Mouse (Mus musculus): Measurements from ENCODE around the gene Asl. TPM values are rescaled to one million over a fixed set of nuclear protein-coding genes. Genes with fewer than 3 reads are reported as not detected.

The Asl gene
- polyA plus RNA-seq, 1 experiment from 2014 or later: 19.3 TPM

DNA sequence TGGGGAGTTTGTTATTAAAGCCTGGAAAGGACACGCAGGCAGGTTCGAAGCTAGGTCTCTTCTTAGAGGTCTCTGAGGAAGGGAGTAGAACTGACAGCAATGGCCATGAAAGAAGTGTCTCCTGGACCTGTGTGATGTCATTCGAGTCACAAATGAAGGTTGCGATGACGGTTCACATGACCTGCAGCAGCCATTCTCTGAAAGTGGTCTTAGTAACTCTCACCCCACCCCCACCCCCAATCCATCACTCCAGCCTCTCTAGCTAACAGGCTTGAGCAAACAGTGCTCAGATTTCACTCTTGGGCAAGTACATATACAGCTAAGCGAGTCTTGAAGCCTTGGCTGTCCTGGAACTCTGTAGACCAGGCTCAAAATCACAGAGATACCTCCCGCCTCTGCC, 25.8 kb downstream of the Asl start:
- peaks cover 8 to 13% of the 10 kb centered on the region in 2 experiments for H3K4me1 ChIP-seq (ENCODE audit: control insufficient read depth in 2 of 2, insufficient read depth in 2 of 2, low read length in 2 of 2)
- peak overlapping the region; percentile 89 for H3K4me2 ChIP-seq (ENCODE audit: low read length)
- 50% methylated on average over 7 of the region's 7 CpGs for WGBS
- H3K9me3 ChIP-seq (ENCODE audit: control insufficient read depth, low read length): peaks cover 11% of the 10 kb centered on the region; the same call in 1 of the 2 replicates
- H3K36me3 ChIP-seq (ENCODE audit: control insufficient read depth, insufficient read depth, low read length): 0 out of 2 replicates have a peak, but pooled peaks cover 5% of the 10 kb centered on the region
- peak overlapping the region; percentile 65 to 88 for H3K27ac ChIP-seq (replicated peaks in 1 of 2; ENCODE audit: control insufficient read depth in 1 of 2, insufficient read depth in 1 of 2, low read depth in 2 of 2, low read length in 2 of 2)
- H3K27me3 ChIP-seq (ENCODE audit: control insufficient read depth, insufficient read depth, low read length): no peaks in the 10 kb centered on the region
- no peak for ATAC-seq (ENCODE audit: insufficient number of reproducible peaks, insufficient read depth, low FRiP score, low read depth)
- peak overlapping the region; percentile 60 to 87; a peak in 3 of 4 replicates for H3K4me3 ChIP-seq (ENCODE audit: control insufficient read depth in 1 of 2, insufficient read depth in 1 of 2, low read depth in 1 of 2, low read length in 2 of 2)
- H3K9ac ChIP-seq (ENCODE audit: low read length): peak overlapping the region; percentile 82

- H3K4me3 ChIP-seq (ENCODE audit: control insufficient read depth in 1 of 2, insufficient read depth in 1 of 2, low read depth in 1 of 2, low read length in 2 of 2): peak within 1 kb of the TSS; percentile 60 to 87
- H3K27ac ChIP-seq (replicated peaks in 1 of 2; ENCODE audit: control insufficient read depth in 1 of 2, insufficient read depth in 1 of 2, low read depth in 2 of 2, low read length in 2 of 2): peak within 1 kb of the TSS; percentile 65 to 88
- peak within 1 kb of the TSS; percentile 82 for H3K9ac ChIP-seq (ENCODE audit: low read length)
- under 1% methylated on average over 39 of the region's 39 CpGs for WGBS
- no peaks in the 10 kb centered on the region for H3K27me3 ChIP-seq (ENCODE audit: control insufficient read depth, insufficient read depth, low read length)
- H3K4me1 ChIP-seq (ENCODE audit: control insufficient read depth in 2 of 2, insufficient read depth in 2 of 2, low read length in 2 of 2): peaks cover 8 to 13% of the 10 kb centered on the region in 2 experiments
- peaks cover 11% of the 10 kb centered on the region; the same call in 1 of the 2 replicates for H3K9me3 ChIP-seq (ENCODE audit: control insufficient read depth, low read length)
- peak; percentile 87 for ATAC-seq (ENCODE audit: insufficient number of reproducible peaks, insufficient read depth, low FRiP score, low read depth)
- peak within 1 kb of the TSS; percentile 89 for H3K4me2 ChIP-seq (ENCODE audit: low read length)
- H3K36me3 ChIP-seq (ENCODE audit: control insufficient read depth, insufficient read depth, low read length): 0 out of 2 replicates have a peak, but pooled peaks cover 5% of the 10 kb centered on the region
Measured at GRCm38 (mm10) chr5:130002301-130003146, 26.5 kb downstream of the Asl start, which contains the start of gene Gusb. Gene Gusb (minus strand): TSS chr5:130003049.

DNA sequence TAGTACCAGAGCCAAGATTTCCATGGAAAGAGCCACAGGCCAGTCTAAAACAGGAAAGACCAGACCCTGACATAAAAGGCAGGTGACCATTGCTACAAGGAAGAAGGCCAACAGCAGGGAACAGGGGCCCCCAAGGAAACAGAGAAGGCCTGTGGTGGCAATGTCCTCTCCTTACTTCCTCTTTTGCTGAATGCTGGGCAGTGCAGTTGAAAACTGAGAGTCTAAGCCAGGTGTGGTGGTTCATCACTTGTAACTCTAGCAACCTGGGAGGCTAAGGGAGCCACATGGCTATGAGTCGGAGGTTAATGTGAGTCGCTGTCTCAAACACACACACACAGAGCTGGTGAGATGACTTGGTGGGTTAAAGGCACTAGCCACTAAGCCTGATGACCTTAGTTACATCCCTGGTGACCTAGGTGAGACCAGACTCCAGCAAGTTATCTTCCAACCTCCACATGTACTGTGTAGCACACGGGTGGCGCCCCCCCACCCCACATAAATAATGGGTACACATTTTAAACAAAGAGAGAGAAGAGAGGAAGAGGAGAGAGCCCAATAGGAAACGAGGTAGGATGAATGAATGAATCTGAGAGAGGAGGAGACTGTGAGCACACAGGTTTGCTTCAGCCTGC, 27.6 kb downstream of the Asl start:
- 70% methylated on average over 5 of the region's 5 CpGs for WGBS
- Histone ChIP-seq H3K9me3 (ENCODE audit: control insufficient read depth, low read length) (peaks cover 11% of the 10 kb centered on the region; the same call in 1 of the 2 replicates), H3K4me1 (ENCODE audit: control insufficient read depth in 2 of 2, insufficient read depth in 2 of 2, low read length in 2 of 2) (peaks cover 8 to 13% of the 10 kb centered on the region in 2 experiments), H3K27ac (replicated peaks in 1 of 2; ENCODE audit: control insufficient read depth in 1 of 2, insufficient read depth in 1 of 2, low read depth in 2 of 2, low read length in 2 of 2) (no peak overlapping the region), H3K9ac (ENCODE audit: low read length) (no peak overlapping the region), H3K4me2 (ENCODE audit: low read length) (peak overlapping the region; percentile 89), H3K27me3 (ENCODE audit: control insufficient read depth, insufficient read depth, low read length) (no peaks in the 10 kb centered on the region), H3K4me3 (ENCODE audit: control insufficient read depth in 1 of 2, insufficient read depth in 1 of 2, low read depth in 1 of 2, low read length in 2 of 2) (peak overlapping the region; percentile 60 to 87; a peak in 2 of 4 replicates), H3K36me3 (ENCODE audit: control insufficient read depth, insufficient read depth, low read length) (peaks cover 14% of the 10 kb centered on the region)
- no peak for ATAC-seq (ENCODE audit: insufficient number of reproducible peaks, insufficient read depth, low FRiP score, low read depth)

- ATAC-seq (ENCODE audit: insufficient number of reproducible peaks, insufficient read depth, low FRiP score, low read depth): no peak
- Histone ChIP-seq H3K4me1 (ENCODE audit: control insufficient read depth in 2 of 2, insufficient read depth in 2 of 2, low read length in 2 of 2) (peaks cover 8 to 13% of the 10 kb centered on the region in 2 experiments), H3K27ac (replicated peaks in 1 of 2; ENCODE audit: control insufficient read depth in 1 of 2, insufficient read depth in 1 of 2, low read depth in 2 of 2, low read length in 2 of 2) (no peak overlapping the region), H3K4me3 (ENCODE audit: control insufficient read depth in 1 of 2, insufficient read depth in 1 of 2, low read depth in 1 of 2, low read length in 2 of 2) (no peak overlapping the region), H3K27me3 (ENCODE audit: control insufficient read depth, insufficient read depth, low read length) (no peaks in the 10 kb centered on the region), H3K9me3 (ENCODE audit: control insufficient read depth, low read length) (peaks cover 11% of the 10 kb centered on the region; the same call in 1 of the 2 replicates), H3K9ac (ENCODE audit: low read length) (no peak overlapping the region), H3K4me2 (ENCODE audit: low read length) (no peak overlapping the region), H3K36me3 (ENCODE audit: control insufficient read depth, insufficient read depth, low read length) (peaks cover 21% of the 10 kb centered on the region)
- WGBS: 90% methylated on average over 12 of the region's 12 CpGs
Measured at GRCm38 (mm10) chr5:130000735-130001134, 28.3 kb downstream of the Asl start.

DNA sequence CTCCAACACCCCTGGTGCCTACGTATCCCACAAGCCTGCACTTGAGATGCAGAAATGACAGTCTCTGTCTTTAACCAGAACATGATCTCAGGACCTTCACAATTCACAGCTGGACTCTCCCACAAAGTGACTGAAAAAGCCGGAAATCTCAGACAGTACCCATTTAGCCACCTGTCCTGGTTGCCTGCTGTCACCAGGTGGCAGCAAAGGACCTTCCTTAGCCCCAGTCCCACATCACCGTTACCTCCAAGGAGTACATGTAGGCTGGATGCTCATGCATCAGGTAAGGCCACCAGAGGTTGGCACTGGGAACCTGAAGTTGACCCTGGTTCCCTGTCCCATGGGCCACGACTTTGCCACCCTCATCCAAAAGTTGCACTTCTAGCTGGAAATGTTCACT, 29.9 kb downstream of the Asl start:
- Histone ChIP-seq H3K27me3 (ENCODE audit: control insufficient read depth, insufficient read depth, low read length) (no peaks in the 10 kb centered on the region), H3K4me1 (ENCODE audit: control insufficient read depth in 2 of 2, insufficient read depth in 2 of 2, low read length in 2 of 2) (peaks cover 8 to 13% of the 10 kb centered on the region in 2 experiments), H3K36me3 (ENCODE audit: control insufficient read depth, insufficient read depth, low read length) (peaks cover 27% of the 10 kb centered on the region), H3K4me2 (ENCODE audit: low read length) (no peak overlapping the region), H3K9me3 (ENCODE audit: control insufficient read depth, low read length) (no peaks in the 10 kb centered on the region), H3K4me3 (ENCODE audit: control insufficient read depth in 1 of 2, insufficient read depth in 1 of 2, low read depth in 1 of 2, low read length in 2 of 2) (no peak overlapping the region), H3K9ac (ENCODE audit: low read length) (no peak overlapping the region), H3K27ac (replicated peaks in 1 of 2; ENCODE audit: control insufficient read depth in 1 of 2, insufficient read depth in 1 of 2, low read depth in 2 of 2, low read length in 2 of 2) (no peak overlapping the region)
- WGBS: 28% methylated on average over 4 of the region's 4 CpGs
- no peak for ATAC-seq (ENCODE audit: insufficient number of reproducible peaks, insufficient read depth, low FRiP score, low read depth)

DNA sequence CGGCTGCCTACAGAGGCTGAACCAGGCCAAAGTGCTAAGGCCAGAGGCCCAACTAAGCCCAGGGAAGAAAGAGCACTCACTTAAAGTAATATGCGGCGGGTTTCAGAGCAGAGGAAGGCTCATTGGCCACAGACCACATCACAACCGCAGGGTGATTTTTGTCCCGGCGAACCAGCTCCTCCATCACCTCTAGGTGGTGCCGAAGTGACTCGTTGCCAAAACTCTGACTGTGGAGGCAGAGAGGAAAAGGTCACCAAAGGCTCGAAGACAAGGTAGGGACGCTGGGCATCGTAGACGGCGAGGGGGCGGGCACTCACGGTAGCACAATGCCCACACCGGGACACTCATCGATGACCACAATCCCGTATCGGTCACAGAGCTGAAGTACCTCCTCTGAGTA, 31.3 kb downstream of the Asl start:
- no peaks in the 10 kb centered on the region for H3K9me3 ChIP-seq (ENCODE audit: control insufficient read depth, low read length)
- 66% methylated on average over 19 of the region's 19 CpGs for WGBS
- H3K27me3 ChIP-seq (ENCODE audit: control insufficient read depth, insufficient read depth, low read length): no peaks in the 10 kb centered on the region
- no peak for ATAC-seq (ENCODE audit: insufficient number of reproducible peaks, insufficient read depth, low FRiP score, low read depth)
- H3K4me1 ChIP-seq (ENCODE audit: control insufficient read depth in 2 of 2, insufficient read depth in 2 of 2, low read length in 2 of 2): peaks cover 4 to 6% of the 10 kb centered on the region in 2 experiments; a peak in 3 of 4 replicates
- no peak overlapping the region for H3K9ac ChIP-seq (ENCODE audit: low read length)
- H3K4me2 ChIP-seq (ENCODE audit: low read length): no peak overlapping the region
- no peak overlapping the region for H3K27ac ChIP-seq (replicated peaks in 1 of 2; ENCODE audit: control insufficient read depth in 1 of 2, insufficient read depth in 1 of 2, low read depth in 2 of 2, low read length in 2 of 2)
- peaks cover 40% of the 10 kb centered on the region for H3K36me3 ChIP-seq (ENCODE audit: control insufficient read depth, insufficient read depth, low read length)
- H3K4me3 ChIP-seq (ENCODE audit: control insufficient read depth in 1 of 2, insufficient read depth in 1 of 2, low read depth in 1 of 2, low read length in 2 of 2): no peak overlapping the region

DNA sequence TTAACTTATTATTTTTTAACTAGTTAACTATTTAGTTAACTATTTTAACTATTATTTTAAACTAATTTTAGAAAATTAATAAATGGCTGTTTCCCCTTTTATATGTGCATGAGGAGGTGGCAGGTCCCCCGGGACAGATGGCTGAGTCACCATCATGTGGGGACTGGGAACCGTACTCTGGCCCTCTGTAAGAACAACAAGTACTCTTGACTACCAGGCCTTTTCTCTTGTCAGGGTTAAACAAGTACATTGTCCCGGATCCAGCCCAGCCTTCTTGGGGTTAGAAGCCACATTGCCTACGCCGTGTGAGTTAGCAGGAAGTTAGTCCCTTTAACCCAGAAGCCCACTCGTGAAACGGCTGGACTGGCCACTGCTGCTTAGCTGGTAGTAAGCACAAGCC, 34.1 kb downstream of the Asl start:
- Histone ChIP-seq H3K4me1 (ENCODE audit: control insufficient read depth in 2 of 2, insufficient read depth in 2 of 2, low read length in 2 of 2) (no peaks in the 10 kb centered on the region), H3K27ac (replicated peaks in 1 of 2; ENCODE audit: control insufficient read depth in 1 of 2, insufficient read depth in 1 of 2, low read depth in 2 of 2, low read length in 2 of 2) (no peak overlapping the region), H3K9me3 (ENCODE audit: control insufficient read depth, low read length) (no peaks in the 10 kb centered on the region), H3K4me2 (ENCODE audit: low read length) (no peak overlapping the region), H3K4me3 (ENCODE audit: control insufficient read depth in 1 of 2, insufficient read depth in 1 of 2, low read depth in 1 of 2, low read length in 2 of 2) (no peak overlapping the region), H3K36me3 (ENCODE audit: control insufficient read depth, insufficient read depth, low read length) (peaks cover 43% of the 10 kb centered on the region), H3K27me3 (ENCODE audit: control insufficient read depth, insufficient read depth, low read length) (no peaks in the 10 kb centered on the region), H3K9ac (ENCODE audit: low read length) (no peak overlapping the region)
- ATAC-seq (ENCODE audit: insufficient number of reproducible peaks, insufficient read depth, low FRiP score, low read depth): no peak
- 86% methylated on average over 7 of the region's 7 CpGs for WGBS

Data from heart, embryonic 14.5 days (tissue).